Mouse (Mus musculus) brain, embryonic 14.5 days (tissue): ENCODE data around the gene Pcp2.

Experiments used
- CTCF ChIP-seq: fragments of 200-500 bp; IDR thresholded peaks from 2 replicates; pipeline ENCODE4 v1.5.1; 2012; ENCODE audit warnings: inconsistent platforms, mild to moderate bottlenecking, moderate library complexity, borderline replicate concordance; ENCODE audit not compliant: insufficient read depth, insufficient read length; ENCODE audit errors: extremely low read depth
- POLR2A ChIP-seq: fragments of 200-500 bp; IDR thresholded peaks from 2 replicates; pipeline ENCODE4 v1.6.1; 2012; ENCODE audit warnings: mild to moderate bottlenecking, inconsistent platforms, borderline replicate concordance; ENCODE audit not compliant: poor library complexity, insufficient read depth, insufficient read length, severe bottlenecking; ENCODE audit errors: extremely low read depth

GRCm38 (mm10) chr8:3579390-3580364 lies 45.7 kb downstream of the Pcp2 start:
- no peak for TF ChIP-seq CTCF
- TF ChIP-seq POLR2A: no peak
